Mouse (Mus musculus): Measurements from ENCODE around the gene Ntmt1. TPM values are rescaled to one million over a fixed set of nuclear protein-coding genes. Genes with fewer than 3 reads are reported as not detected.

Gene Ntmt1
- polyA plus RNA-seq, 1 experiment from 2014 or later: 50.5 TPM

GRCm38 (mm10) chr2:30810573-30810972, 2.9 kb downstream of the Ntmt1 start:
- TF ChIP-seq CTCF (IDR thresholded peaks at IDR 0.05; ENCODE audit: low read depth): no peak
- no peaks in the 10 kb centered on the region for H3K9me3 ChIP-seq (ENCODE audit: control insufficient read depth)
- H3K4me3 ChIP-seq (ENCODE audit: low read depth, low read length): no peak overlapping the region
- no peak for ATAC-seq
- peaks cover 18% of the 10 kb centered on the region for H3K36me3 ChIP-seq (ENCODE audit: control insufficient read depth, insufficient read depth)
- H3K9ac ChIP-seq (ENCODE audit: low read depth, low read length): no peak overlapping the region
- 76% methylated on average over 7 of the region's 7 CpGs for WGBS
- H3K4me2 ChIP-seq (replicated peaks; ENCODE audit: low read depth): no peak overlapping the region
- H3K27me3 ChIP-seq (replicated peaks; ENCODE audit: control insufficient read depth, insufficient read depth, low read length): no peaks in the 10 kb centered on the region
- H3K27ac ChIP-seq (ENCODE audit: low read depth, low read length): no peak overlapping the region
- H3K4me1 ChIP-seq (replicated peaks; ENCODE audit: control insufficient read depth, insufficient read depth, low read length): peaks cover 11% of the 10 kb centered on the region; the same call in 1 of the 2 replicates

GRCm38 (mm10) chr2:30816383-30816782, 8.8 kb downstream of the Ntmt1 start:
- H3K9ac ChIP-seq (ENCODE audit: low read depth, low read length): no peak overlapping the region
- H3K4me2 ChIP-seq (replicated peaks; ENCODE audit: low read depth): no peak overlapping the region
- H3K36me3 ChIP-seq (ENCODE audit: control insufficient read depth, insufficient read depth): peaks cover 59% of the 10 kb centered on the region
- no peak overlapping the region for H3K27ac ChIP-seq (ENCODE audit: low read depth, low read length)
- H3K4me3 ChIP-seq (ENCODE audit: low read depth, low read length): no peak overlapping the region
- 88% methylated on average over 1 of the region's 1 CpGs for WGBS
- ATAC-seq: no peak
- no peak for TF ChIP-seq CTCF (IDR thresholded peaks at IDR 0.05; ENCODE audit: low read depth)
- no peaks in the 10 kb centered on the region for H3K9me3 ChIP-seq (ENCODE audit: control insufficient read depth)
- no peaks in the 10 kb centered on the region for H3K4me1 ChIP-seq (replicated peaks; ENCODE audit: control insufficient read depth, insufficient read depth, low read length)
- H3K27me3 ChIP-seq (replicated peaks; ENCODE audit: control insufficient read depth, insufficient read depth, low read length): no peaks in the 10 kb centered on the region

DNA sequence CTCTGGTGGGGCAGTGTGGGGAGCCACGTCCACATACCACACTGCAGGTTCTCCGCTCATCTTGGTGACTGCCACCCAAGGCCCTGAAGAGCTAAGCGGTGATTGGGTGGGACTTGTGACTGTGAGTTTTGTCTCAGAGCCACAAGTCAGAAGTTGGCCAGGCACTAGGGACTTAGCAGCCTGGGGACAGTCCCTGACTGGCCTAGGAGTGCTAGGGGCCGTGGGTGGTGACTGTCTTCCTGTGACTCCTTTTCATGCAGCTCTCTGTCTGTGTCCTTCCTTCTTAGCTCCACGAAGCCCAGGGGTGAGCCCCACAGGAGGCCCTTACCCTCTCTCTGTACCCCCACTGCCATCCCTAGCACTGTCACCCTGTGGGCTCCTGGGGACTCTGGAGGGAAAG, 12.2 kb downstream of the Ntmt1 start:
- no peak overlapping the region for H3K4me2 ChIP-seq (replicated peaks; ENCODE audit: low read depth)
- no peaks in the 10 kb centered on the region for H3K4me1 ChIP-seq (replicated peaks; ENCODE audit: control insufficient read depth, insufficient read depth, low read length)
- H3K27ac ChIP-seq (ENCODE audit: low read depth, low read length): no peak overlapping the region
- H3K36me3 ChIP-seq (ENCODE audit: control insufficient read depth, insufficient read depth): peaks cover 74% of the 10 kb centered on the region
- no peaks in the 10 kb centered on the region for H3K27me3 ChIP-seq (replicated peaks; ENCODE audit: control insufficient read depth, insufficient read depth, low read length)
- no peak overlapping the region for H3K4me3 ChIP-seq (ENCODE audit: low read depth, low read length)
- no peak overlapping the region for H3K9ac ChIP-seq (ENCODE audit: low read depth, low read length)
- no peak for ATAC-seq
- no peaks in the 10 kb centered on the region for H3K9me3 ChIP-seq (ENCODE audit: control insufficient read depth)
- TF ChIP-seq CTCF (IDR thresholded peaks at IDR 0.05; ENCODE audit: low read depth): no peak
- WGBS: 97% methylated on average over 5 of the region's 5 CpGs

- H3K4me1 ChIP-seq (replicated peaks; ENCODE audit: control insufficient read depth, insufficient read depth, low read length): no peaks in the 10 kb centered on the region
- no peaks in the 10 kb centered on the region for H3K9me3 ChIP-seq (ENCODE audit: control insufficient read depth)
- 94% methylated on average over 3 of the region's 3 CpGs for WGBS
- no peak overlapping the region for H3K4me3 ChIP-seq (ENCODE audit: low read depth, low read length)
- no peaks in the 10 kb centered on the region for H3K27me3 ChIP-seq (replicated peaks; ENCODE audit: control insufficient read depth, insufficient read depth, low read length)
- no peak overlapping the region for H3K9ac ChIP-seq (ENCODE audit: low read depth, low read length)
- H3K27ac ChIP-seq (ENCODE audit: low read depth, low read length): no peak overlapping the region
- ATAC-seq: no peak
- TF ChIP-seq CTCF (IDR thresholded peaks at IDR 0.05; ENCODE audit: low read depth): peak; percentile 54
- no peak overlapping the region for H3K4me2 ChIP-seq (replicated peaks; ENCODE audit: low read depth)
- H3K36me3 ChIP-seq (ENCODE audit: control insufficient read depth, insufficient read depth): peaks cover 78% of the 10 kb centered on the region
These were observed 13.4 kb downstream of the Ntmt1 start for GRCm38 (mm10) chr2:30821073-30821472.

DNA sequence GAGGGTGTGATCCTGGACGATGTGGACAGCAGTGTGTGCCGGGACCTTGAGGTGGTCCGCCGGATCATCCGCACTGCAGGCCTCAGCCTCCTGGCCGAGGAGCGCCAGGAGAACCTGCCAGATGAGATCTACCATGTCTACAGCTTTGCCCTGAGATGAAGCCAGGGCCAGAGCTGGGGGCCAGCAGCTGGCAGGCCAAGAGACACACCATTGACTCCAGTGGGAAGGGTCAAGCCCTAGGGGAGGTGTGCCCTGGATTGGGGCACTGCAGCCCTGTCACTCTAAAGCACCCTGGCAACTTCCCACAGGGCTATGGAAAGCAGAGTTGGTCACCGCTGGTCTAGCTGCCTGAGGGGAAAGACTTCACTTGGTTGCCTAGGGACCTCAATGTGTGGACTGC, 14.8 kb downstream of the Ntmt1 start:
- H3K4me1 ChIP-seq (replicated peaks; ENCODE audit: control insufficient read depth, insufficient read depth, low read length): 0 out of 2 replicates have a peak, but pooled peaks cover 3% of the 10 kb centered on the region
- H3K27me3 ChIP-seq (replicated peaks; ENCODE audit: control insufficient read depth, insufficient read depth, low read length): no peaks in the 10 kb centered on the region
- H3K4me3 ChIP-seq (ENCODE audit: low read depth, low read length): no peak overlapping the region
- no peaks in the 10 kb centered on the region for H3K9me3 ChIP-seq (ENCODE audit: control insufficient read depth)
- WGBS: 89% methylated on average over 8 of the region's 8 CpGs
- no peak overlapping the region for H3K9ac ChIP-seq (ENCODE audit: low read depth, low read length)
- no peak for ATAC-seq
- no peak for TF ChIP-seq CTCF (IDR thresholded peaks at IDR 0.05; ENCODE audit: low read depth)
- H3K36me3 ChIP-seq (ENCODE audit: control insufficient read depth, insufficient read depth): peaks cover 75% of the 10 kb centered on the region
- no peak overlapping the region; the same call in 1 of the 2 replicates for H3K27ac ChIP-seq (ENCODE audit: low read depth, low read length)
- H3K4me2 ChIP-seq (replicated peaks; ENCODE audit: low read depth): no peak overlapping the region

DNA sequence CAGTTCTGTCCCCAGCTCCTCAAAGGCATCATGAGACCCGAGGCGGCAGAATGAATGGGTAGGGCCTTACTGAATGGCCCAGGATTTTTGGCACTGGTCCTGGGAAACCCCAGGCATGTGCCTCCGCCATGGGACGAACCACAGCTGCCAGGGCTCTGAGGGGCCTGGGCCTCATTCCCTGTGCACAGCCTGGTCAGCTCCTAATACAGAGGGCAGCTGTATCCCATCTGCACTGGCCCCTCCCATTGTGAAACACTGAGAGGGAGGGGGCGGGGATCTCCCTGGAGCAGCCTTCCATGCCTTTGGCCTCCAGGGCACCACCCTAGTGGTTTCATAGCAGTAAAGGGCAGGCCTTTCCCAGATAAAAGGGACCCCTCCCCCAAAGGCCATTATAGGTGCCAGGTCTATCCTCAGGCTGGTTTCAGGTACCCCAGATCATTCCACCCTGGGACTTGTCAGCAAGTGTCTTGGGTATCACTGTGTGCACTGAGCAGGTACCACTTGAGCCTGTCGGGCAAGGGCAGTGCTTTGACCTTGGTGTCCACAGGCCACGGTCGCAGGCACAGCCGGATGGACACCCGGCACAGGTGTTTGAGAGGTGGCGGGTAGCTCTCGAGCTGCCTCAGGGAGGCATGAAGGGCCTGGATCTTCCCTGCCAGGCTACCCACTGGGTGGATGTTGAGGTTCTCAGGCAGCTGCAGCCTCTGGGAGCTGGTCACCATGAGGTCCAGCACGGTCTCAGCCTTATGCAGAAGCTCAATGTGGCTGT, 15.9 kb downstream of the Ntmt1 start:
- Histone ChIP-seq H3K4me3 (ENCODE audit: low read depth, low read length) (no peak overlapping the region), H3K27me3 (replicated peaks; ENCODE audit: control insufficient read depth, insufficient read depth, low read length) (no peaks in the 10 kb centered on the region), H3K27ac (ENCODE audit: low read depth, low read length) (peak overlapping the region; percentile 15; the same call in 1 of the 2 replicates), H3K9me3 (ENCODE audit: control insufficient read depth) (no peaks in the 10 kb centered on the region), H3K36me3 (ENCODE audit: control insufficient read depth, insufficient read depth) (peaks cover 68% of the 10 kb centered on the region), H3K4me1 (replicated peaks; ENCODE audit: control insufficient read depth, insufficient read depth, low read length) (0 out of 2 replicates have a peak, but pooled peaks cover 5% of the 10 kb centered on the region), H3K9ac (ENCODE audit: low read depth, low read length) (no peak overlapping the region), H3K4me2 (replicated peaks; ENCODE audit: low read depth) (no peak overlapping the region)
- WGBS: 70% methylated on average over 13 of the region's 13 CpGs
- TF ChIP-seq CTCF (IDR thresholded peaks at IDR 0.05; ENCODE audit: low read depth): no peak
- peak; percentile 14; the same call in 1 of the 2 replicates for ATAC-seq

All from intestine, postnatal 0 days (tissue).